Comparison of ENCODE assay signal across 8 mouse cellular contexts in genomic region chr2:156311841-156312291, GRCm38 (mm10). TPM values are rescaled to one million over a fixed set of nuclear protein-coding genes. Genes with fewer than 3 reads are reported as not detected.
A peak's percentile ranks its signal among the peaks of the same experiment; 100 is the strongest.
DNase-seq lines count a peak whose midpoint lies in the region; ATAC-seq and TF ChIP-seq lines count a peak whose summit lies in the region.

No protein-coding gene starts in this region.

- under 1% methylated on average over 53 of the region's 53 CpGs for WGBS in forebrain, embryonic 10.5 days
- WGBS in heart, embryonic 15.5 days: under 1% methylated on average over 47 of the region's 53 CpGs
- under 1% methylated on average over 48 of the region's 53 CpGs for WGBS in liver, postnatal 0 days (ENCODE audit: insufficient replicate concordance)

- H3K4me1 ChIP-seq in CH12.LX (ENCODE audit: control insufficient read depth in 1 of 2, insufficient read depth in 2 of 2): peaks cover 5 to 35% of the 10 kb centered on the region in 2 experiments; a peak in 3 of 4 replicates
- peaks cover 25% of the 10 kb centered on the region for H3K4me1 ChIP-seq in forebrain, embryonic 10.5 days
- peaks cover 8% of the 10 kb centered on the region; the same call in 1 of the 2 replicates for H3K4me1 ChIP-seq in heart, embryonic 15.5 days (replicated peaks)
- H3K4me1 ChIP-seq in liver, postnatal 0 days (ENCODE audit: insufficient read depth): peaks cover 9% of the 10 kb centered on the region

- dilution Hi-C loops in CH12.LX (cut with MboI; ENCODE audit: extremely low pct_ligation_motif_present, extremely low pct_unique_long_range_greater_than_20kb, low sequenced_read_pairs): no loop called here

- peak overlapping the region; percentile 78 for H3K9ac ChIP-seq in CH12.LX (ENCODE audit: insufficient read depth, low read depth)
- H3K9ac ChIP-seq in heart, embryonic 15.5 days: peak overlapping the region; percentile 90
- peak overlapping the region; percentile 92 for H3K9ac ChIP-seq in liver, postnatal 0 days (replicated peaks)

- peak; percentile 73 for ATAC-seq in heart, embryonic 15.5 days (replicated peaks; ENCODE audit: insufficient number of reproducible peaks, insufficient read depth, low FRiP score, low read depth)
- ATAC-seq in liver, postnatal 0 days: peak; percentile 77
- ATAC-seq in neutrophil, adult 5-6 weeks (ENCODE audit: extremely low read depth, insufficient number of reproducible peaks, low FRiP score, poor library complexity, severe bottlenecking): peak; percentile 14; the same call in 1 of the 2 replicates

- peak overlapping the region; percentile 96 for H3K27ac ChIP-seq in CH12.LX (ENCODE audit: insufficient read depth, low read depth)
- peak overlapping the region; percentile 97 for H3K27ac ChIP-seq in forebrain, embryonic 10.5 days
- peak overlapping the region; percentile 97 for H3K27ac ChIP-seq in heart, embryonic 15.5 days
- H3K27ac ChIP-seq in liver, postnatal 0 days (ENCODE audit: low read depth): peak overlapping the region; percentile 99

- TF ChIP-seq RAD21 in CH12.LX (IDR thresholded peaks at IDR 0.05; ENCODE audit: low read depth, low read length): no peak

- in situ Hi-C loops in CH12.LX (cut with MboI; ENCODE audit: low pct_ligation_motif_present, low pct_unique_long_range_greater_than_20kb, low sequenced_read_pairs): no loop called here

- H3K4me2 ChIP-seq in CH12.LX (ENCODE audit: insufficient read depth, low read depth, poor library complexity, severe bottlenecking): peak overlapping the region; percentile 69
- peak overlapping the region; percentile 88 for H3K4me2 ChIP-seq in heart, embryonic 15.5 days
- H3K4me2 ChIP-seq in liver, postnatal 0 days (ENCODE audit: low read depth, low read length): peak overlapping the region; percentile 97

- H3K79me2 ChIP-seq in CH12.LX (replicated peaks; ENCODE audit: control insufficient read depth, extremely low read depth, insufficient read depth, poor library complexity, severe bottlenecking): peaks cover 3% of the 10 kb centered on the region

- peaks cover 3 to 37% of the 10 kb centered on the region in 2 experiments for H3K36me3 ChIP-seq in CH12.LX (replicated peaks in 1 of 2; ENCODE audit: control insufficient read depth in 1 of 2, insufficient read depth in 1 of 2, low read length in 1 of 2)
- peaks cover 53% of the 10 kb centered on the region for H3K36me3 ChIP-seq in forebrain, embryonic 10.5 days (replicated peaks)
- no peaks in the 10 kb centered on the region for H3K36me3 ChIP-seq in heart, embryonic 15.5 days
- no peaks in the 10 kb centered on the region for H3K36me3 ChIP-seq in liver, postnatal 0 days (replicated peaks; ENCODE audit: insufficient read depth, low read length)

- H3K27me3 ChIP-seq in CH12.LX (replicated peaks): no peaks in the 10 kb centered on the region
- H3K27me3 ChIP-seq in forebrain, embryonic 10.5 days (ENCODE audit: poor library complexity, severe bottlenecking): no peaks in the 10 kb centered on the region
- H3K27me3 ChIP-seq in heart, embryonic 15.5 days: no peaks in the 10 kb centered on the region
- H3K27me3 ChIP-seq in liver, postnatal 0 days (ENCODE audit: insufficient read depth, low read length): no peaks in the 10 kb centered on the region

- no peak for TF ChIP-seq POLR2A in CH12.LX (IDR thresholded peaks at IDR 0.05; ENCODE audit: low read depth, low read length)

- H3K4me3 ChIP-seq in CH12.LX (replicated peaks in 1 of 3; ENCODE audit: low read depth in 2 of 3, low read length in 2 of 3, poor library complexity in 1 of 3): peak overlapping the region; percentile 74 to 86 (median 76)
- peak overlapping the region; percentile 86 for H3K4me3 ChIP-seq in forebrain, embryonic 10.5 days
- peak overlapping the region; percentile 82 for H3K4me3 ChIP-seq in heart, embryonic 15.5 days
- H3K4me3 ChIP-seq in liver, postnatal 0 days (ENCODE audit: low read depth, low read length): peak overlapping the region; percentile 82

- TF ChIP-seq CTCF in CH12.LX (conservative IDR thresholded peaks at IDR 0.05 in 1 of 2, IDR thresholded peaks at IDR 0.05 in 1 of 2; ENCODE audit: low read depth in 2 of 2, low read length in 2 of 2): no peak
- TF ChIP-seq CTCF in liver, postnatal 0 days (IDR thresholded peaks at IDR 0.05; ENCODE audit: low read depth): 0 out of 2 replicates have a peak, but pooled peaks have one; percentile 5

- DNase-seq in CH12.LX (ENCODE audit: extremely low read depth): peak; percentile 40
- peak; percentile 36 to 50 for DNase-seq in adrenal gland, postnatal 4 days (ENCODE audit: low spot score in 2 of 2)
- DNase-seq in forebrain, embryonic 10.5 days (ENCODE audit: extremely low spot score, low spot score): peak; percentile 65
- DNase-seq in kidney, postnatal 10 days: peak; percentile 86
- peak; percentile 79 for DNase-seq in liver, postnatal 0 days
- peak; percentile 71 for DNase-seq in thymus, postnatal 14 days

- H3K9me3 ChIP-seq in CH12.LX (replicated peaks; ENCODE audit: low read length): peaks cover 6% of the 10 kb centered on the region
- H3K9me3 ChIP-seq in forebrain, embryonic 10.5 days: no peaks in the 10 kb centered on the region
- no peaks in the 10 kb centered on the region for H3K9me3 ChIP-seq in heart, embryonic 15.5 days (replicated peaks)
- H3K9me3 ChIP-seq in liver, postnatal 0 days (ENCODE audit: low read length): no peaks in the 10 kb centered on the region

- TF ChIP-seq EP300 in CH12.LX (IDR thresholded peaks at IDR 0.05; ENCODE audit: low read length): no peak
- no peak for TF ChIP-seq EP300 in liver, postnatal 0 days (IDR thresholded peaks at IDR 0.05; ENCODE audit: low read depth)

TF ChIP-seq in CH12.LX, 34 proteins besides CTCF, POLR2A, EP300 and RAD21:
- no peak for TF ChIP-seq ZNF384 (IDR thresholded peaks at IDR 0.05; ENCODE audit: low read depth, low read length)
- TF ChIP-seq MAFK (IDR thresholded peaks at IDR 0.05; ENCODE audit: insufficient replicate concordance, low read length): no peak
- TF ChIP-seq KAT2A (IDR thresholded peaks at IDR 0.05; ENCODE audit: insufficient replicate concordance, low read length): 0 out of 2 replicates have a peak, but pooled peaks have one; percentile 16
- 0 out of 2 replicates have a peak, but pooled peaks have one; percentile 10 for TF ChIP-seq NRF1 (IDR thresholded peaks at IDR 0.05; ENCODE audit: low read depth, low read length)
TF ChIP-seq in CH12.LX: peak in this region for 2.

RNA-seq across cellular contexts. Expression of gene Cnbd2, which starts 0.2 kb away (rescaled TPM):
- total RNA-seq in CH12.LX (2012; rRNA removed) (2.1 and 3.0 TPM in 2 replicates), CH12.LX (2014; rRNA removed) (0.99 and 1.0 TPM in 2 replicates)
- 2.7 and 3.6 TPM in 2 replicates for polyA plus RNA-seq in CH12.LX (2012; ENCODE audit: insufficient read length, low read depth)
- total RNA-seq in adrenal gland, postnatal 4 days (2021): 1 to 10 TPM; 1.6 to 2.4 TPM
- polyA plus RNA-seq in forebrain, embryonic 10.5 days (2016; fragmentation: Nextera tagmentation; extraction: Ambion mirVana): 2.5 and 2.6 TPM in 2 replicates
- 2.6 TPM in 2 replicates for polyA plus RNA-seq in heart, embryonic 15.5 days (2015; fragmentation: Nextera tagmentation; extraction: Ambion mirVana)
- polyA plus RNA-seq in liver, postnatal 0 days (2015; fragmentation: Nextera tagmentation; extraction: Ambion mirVana): 3.5 and 4.0 TPM in 2 replicates
- total RNA-seq in neutrophil, adult 5-6 weeks (2017): 18.7 and 37.0 TPM in 2 replicates

RNA-seq across cellular contexts. Expression of gene Scand1, which starts 0.6 kb away (rescaled TPM):
- 64.0 and 72.6 TPM in 2 replicates for total RNA-seq in CH12.LX (2012; rRNA removed)
- 78.5 and 86.6 TPM in 2 replicates for total RNA-seq in CH12.LX (2014; rRNA removed)
- polyA plus RNA-seq in CH12.LX (2012; ENCODE audit: insufficient read length, low read depth): 48.5 and 48.7 TPM in 2 replicates
- 100 to 1,000 TPM; 107 to 119 TPM for total RNA-seq in adrenal gland, postnatal 4 days (2021)
- polyA plus RNA-seq in forebrain, embryonic 10.5 days (2016; fragmentation: Nextera tagmentation; extraction: Ambion mirVana): 49.0 and 52.1 TPM in 2 replicates
- 56.0 and 61.0 TPM in 2 replicates for polyA plus RNA-seq in heart, embryonic 15.5 days (2015; fragmentation: Nextera tagmentation; extraction: Ambion mirVana)
- 56.7 and 70.2 TPM in 2 replicates for polyA plus RNA-seq in liver, postnatal 0 days (2015; fragmentation: Nextera tagmentation; extraction: Ambion mirVana)
- total RNA-seq in neutrophil, adult 5-6 weeks (2017): 55.2 and 82.9 TPM in 2 replicates

Comparison
In these comparisons a context has a peak if more than half of its experiments do, and no peak if none do; other contexts are left out.
1. Peak in every context shown above with its lines: DNase-seq, ATAC-seq, H3K4me3 ChIP-seq and H3K27ac ChIP-seq.
2. ATAC-seq: peak in every context shown above with its lines; median percentile 77 in liver, postnatal 0 days; 73 in heart, embryonic 15.5 days; 14 in neutrophil, adult 5-6 weeks.